Mouse (Mus musculus) embryo, embryonic 10 days (tissue): ENCODE results near the gene Col4a1.

Experiments
- DNase-seq: peaks from one replicate; pipeline ENCODE4 v3.0.0-alpha.2; 2015; ENCODE audit warnings: low spot score

The Col4a1 gene

DNA sequence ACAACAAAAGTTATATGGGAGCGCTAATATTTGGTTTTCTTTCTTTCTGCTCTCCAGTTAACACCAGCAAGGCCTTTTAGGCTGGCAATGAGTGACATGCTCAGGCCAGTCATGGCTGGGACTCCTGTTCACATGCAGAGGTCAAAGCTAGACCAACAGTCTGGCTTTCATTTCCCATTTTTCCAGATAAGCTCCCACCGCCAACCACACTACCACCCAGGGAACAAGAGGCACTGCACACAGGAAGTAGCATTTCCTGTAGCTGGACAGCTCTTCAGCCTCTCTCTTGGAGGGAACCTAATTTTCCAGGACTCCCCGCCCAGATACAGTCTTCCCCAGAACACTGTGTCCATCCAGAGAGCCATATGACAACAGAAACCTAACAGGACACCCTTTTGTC is 132.8 kb downstream of the Col4a1 start:
- no peak for DNase-seq

DNA sequence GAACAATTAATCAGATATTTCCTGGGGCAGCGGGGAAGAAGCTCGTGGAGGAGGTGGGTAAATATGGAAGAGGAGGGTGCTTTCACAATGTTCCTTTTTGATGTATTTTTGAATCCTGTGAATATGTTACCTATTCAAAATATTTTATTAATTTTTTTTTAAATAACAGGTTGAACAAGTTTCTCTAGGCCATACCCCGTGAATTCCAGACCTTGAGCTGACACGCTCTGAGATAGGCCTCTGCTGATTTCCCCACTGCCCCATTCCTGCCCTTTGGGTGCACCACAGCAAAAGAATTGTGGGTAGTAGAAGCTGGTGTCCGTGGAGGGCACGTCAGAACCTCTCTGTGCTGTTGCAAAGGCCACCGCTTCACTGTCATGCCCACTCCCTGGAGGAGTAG is 136.2 kb downstream of the Col4a1 start:
- DNase-seq = no peak

DNA sequence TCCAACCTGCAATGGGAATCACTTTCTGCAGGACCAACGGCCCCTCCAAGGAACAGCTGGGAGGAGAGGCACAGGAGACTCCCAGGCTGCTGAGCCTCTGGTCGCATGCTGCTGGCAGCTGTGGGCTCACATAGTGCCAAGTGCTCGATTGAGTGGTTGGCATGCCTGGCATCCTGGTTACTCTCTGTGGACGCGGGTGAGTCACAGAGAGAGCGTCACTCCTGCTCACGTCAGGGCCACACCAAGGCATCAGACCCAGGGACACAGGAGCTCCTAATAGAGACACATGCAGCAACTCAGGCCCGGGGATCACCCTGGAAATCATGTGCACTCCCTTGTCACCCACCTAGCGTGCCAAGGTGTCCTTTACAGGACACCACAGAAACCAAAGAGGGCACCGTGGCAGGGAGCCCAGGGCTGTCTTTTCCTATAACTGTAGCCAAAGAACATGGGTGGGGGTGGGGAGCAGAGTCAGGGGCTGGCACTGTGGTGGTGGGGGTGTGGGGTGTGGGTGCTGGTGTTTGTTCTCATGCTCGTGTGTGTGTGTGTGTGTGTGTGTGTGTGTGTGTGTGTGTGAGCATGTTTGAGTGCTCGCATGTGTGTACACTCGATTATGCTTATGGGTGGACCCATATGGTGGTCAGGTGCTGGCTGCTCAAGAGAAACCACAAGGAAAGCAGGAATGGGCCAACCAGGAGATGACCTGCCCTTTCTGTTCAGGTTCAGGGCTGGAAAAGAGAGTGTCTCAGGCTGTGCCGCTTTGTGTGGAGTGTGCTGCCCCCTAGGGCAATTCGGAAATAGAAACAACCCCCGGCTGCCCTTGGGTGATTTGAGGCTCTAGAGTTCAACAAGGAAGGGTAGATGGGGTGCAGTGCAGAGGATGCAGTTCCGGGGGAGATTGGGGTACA is 139.1 kb downstream of the Col4a1 start:
- peak; percentile 77 for DNase-seq

DNA sequence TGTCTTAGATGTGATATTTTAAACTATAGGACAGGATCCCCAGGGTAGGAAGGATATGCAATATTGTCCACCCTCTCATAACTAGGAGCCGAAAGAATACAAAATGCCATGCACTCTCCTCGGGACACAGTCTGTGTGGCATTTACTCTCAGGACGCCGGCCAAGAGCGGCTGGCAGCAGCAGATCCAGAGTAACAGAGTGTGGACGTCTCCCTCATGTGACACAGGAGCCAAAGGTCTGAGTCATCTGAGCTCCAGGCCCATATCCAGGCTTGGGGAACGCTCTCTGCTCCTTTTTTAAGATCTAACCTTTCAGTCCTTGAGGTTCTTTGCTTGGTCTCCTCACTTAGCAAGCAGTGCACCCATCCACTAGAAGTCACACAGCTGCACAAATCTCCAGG is 141.1 kb downstream of the Col4a1 start:
- DNase-seq = no peak

DNA sequence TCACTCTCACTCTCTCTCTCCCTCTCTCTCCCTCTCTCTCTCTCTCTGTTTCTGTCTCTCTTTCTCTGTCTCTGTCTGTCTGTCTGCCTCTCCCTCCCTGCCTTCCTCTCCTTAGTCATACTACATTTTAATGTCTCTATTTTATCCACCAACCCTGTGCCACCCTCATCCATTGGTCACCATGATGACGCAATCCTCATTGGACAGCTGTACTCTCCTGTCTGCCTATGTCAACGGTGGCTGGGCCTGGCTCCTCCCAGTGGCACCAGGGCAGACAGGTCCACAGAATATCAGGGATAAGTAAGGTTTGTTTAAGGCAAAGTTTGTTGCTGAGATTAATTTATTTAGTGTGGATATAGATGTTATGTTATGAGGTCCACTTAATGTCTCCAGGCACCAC is 143.2 kb downstream of the Col4a1 start:
- DNase-seq = no peak

DNA sequence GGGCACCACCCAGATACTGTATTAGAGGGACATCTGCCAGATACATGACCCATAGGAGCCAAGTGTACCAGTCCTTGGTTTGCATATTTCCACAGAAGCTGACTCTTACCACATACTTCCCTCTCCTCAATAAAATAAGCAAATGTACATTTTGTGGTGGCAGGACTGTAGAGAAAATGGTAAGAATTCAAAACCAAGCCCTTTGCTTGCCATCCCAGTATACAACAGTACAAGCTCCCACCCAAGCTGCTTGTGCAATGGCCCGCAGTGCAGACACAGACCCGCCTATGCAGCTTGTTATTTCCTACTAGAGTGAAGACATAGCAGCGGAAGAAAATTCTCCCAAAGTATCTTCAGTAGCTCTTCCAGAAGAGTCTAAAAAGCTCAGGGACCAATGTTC is 143.8 kb downstream of the Col4a1 start:
- DNase-seq = no peak

DNA sequence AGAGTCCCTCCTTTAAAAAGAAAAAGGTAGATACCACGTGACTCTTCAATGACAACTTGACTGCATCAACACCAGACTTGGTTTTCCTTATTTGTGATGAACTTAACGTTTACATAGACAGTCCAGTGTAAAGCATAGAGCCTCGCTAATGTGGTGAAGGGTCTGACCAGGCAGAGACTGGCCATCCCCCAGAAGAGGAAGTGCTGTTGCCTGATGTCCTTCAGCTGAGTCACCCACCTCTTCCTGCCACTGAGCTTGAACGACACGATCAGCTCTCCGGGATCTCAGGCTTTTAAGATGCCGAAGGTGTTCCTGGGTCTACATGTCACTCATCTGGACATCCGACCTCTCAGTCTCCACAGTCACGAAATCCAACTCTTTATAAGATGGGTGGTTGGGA is 144.7 kb downstream of the Col4a1 start:
- DNase-seq = no peak

DNA sequence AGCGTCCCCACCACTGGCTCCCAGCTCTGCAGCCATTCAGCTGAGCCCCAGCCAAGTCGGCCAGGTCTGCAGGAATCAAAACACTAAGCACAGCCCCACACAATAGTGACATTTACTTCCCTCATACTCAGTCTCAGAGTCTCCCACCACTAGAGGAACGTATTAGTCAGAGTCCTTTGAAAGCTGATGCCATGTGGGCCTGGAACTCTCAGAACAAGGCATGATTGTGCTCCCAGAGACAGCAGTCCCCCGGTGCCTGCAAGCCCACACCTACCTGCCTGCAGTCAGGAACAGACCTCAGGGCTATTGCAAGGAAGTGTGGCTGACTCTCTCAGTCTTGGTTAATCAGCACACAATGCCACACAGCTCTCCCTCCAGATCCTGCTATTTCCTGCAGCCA is 147.0 kb downstream of the Col4a1 start:
- peak; percentile 47 for DNase-seq

DNA sequence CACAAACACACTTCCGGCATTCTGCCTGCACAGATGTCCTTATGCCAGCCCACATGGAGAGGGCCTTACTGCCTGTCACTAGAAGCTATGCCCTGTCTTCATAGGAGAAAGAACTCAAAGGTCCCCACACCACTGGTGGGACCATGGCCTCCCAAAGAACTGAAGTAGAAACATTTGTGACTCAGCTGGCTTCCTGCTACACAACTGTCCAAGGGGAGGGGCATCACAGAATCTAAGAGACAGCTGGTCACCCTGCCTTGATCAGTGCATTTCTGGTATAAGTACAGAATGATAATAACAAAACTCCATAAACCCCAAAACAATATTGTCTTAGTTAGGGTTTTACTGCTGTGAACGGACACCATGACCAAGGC is 156.3 kb downstream of the Col4a1 start:
- DNase-seq = no peak

DNA sequence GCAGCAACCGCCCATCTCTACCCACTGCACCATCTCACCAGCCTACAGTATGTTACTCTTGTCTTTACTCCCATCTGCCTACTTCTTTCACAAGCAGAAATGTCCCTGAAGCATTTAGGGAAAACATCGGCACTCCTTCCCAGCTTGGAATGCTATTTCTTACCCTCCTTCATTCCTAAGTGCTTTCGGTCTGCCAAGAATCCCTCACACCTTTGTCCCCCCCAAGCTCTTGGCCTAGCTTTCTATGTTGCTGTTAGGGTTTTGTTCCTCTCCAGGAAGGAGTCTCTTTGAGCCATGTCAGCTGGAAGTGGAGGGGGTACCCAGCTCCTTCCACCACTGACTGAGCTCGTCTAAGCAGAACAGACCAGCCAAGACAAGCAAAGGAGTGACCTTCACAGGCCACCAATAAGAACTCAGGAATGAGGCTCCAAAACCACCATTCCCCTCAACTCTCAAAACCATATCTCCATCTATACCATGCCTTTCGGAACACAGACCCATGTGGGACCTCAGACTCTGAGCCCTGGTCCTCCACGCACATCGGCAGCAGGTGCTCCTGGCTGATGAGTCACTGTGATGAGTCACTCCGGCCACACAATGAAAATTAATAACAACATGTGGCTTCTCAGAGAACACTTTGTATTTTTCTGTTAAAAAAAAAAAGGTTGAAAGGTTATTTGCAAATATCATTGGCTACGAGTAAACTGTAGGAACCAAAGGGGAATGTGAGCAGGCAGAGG is 156.9 kb downstream of the Col4a1 start:
- DNase-seq = no peak

DNA sequence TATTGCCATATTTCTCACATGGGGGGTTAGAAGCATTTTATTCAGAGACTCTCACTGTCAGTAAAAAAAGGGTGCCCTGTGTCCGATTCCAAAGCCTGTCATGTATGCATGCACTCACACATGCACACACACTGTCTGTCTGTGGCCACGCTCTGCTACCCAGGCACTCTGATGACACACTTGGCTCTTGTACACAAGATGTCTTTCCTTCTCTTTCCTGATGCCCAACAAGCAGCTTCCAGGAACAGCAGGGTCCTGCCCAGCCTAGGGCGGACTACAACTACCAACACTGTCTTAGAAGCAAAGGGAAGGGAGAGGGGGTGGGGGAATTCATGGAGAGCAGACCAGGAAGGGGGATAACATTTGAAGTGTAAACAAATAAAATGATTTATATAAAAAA is 162.4 kb downstream of the Col4a1 start:
- no peak for DNase-seq

DNA sequence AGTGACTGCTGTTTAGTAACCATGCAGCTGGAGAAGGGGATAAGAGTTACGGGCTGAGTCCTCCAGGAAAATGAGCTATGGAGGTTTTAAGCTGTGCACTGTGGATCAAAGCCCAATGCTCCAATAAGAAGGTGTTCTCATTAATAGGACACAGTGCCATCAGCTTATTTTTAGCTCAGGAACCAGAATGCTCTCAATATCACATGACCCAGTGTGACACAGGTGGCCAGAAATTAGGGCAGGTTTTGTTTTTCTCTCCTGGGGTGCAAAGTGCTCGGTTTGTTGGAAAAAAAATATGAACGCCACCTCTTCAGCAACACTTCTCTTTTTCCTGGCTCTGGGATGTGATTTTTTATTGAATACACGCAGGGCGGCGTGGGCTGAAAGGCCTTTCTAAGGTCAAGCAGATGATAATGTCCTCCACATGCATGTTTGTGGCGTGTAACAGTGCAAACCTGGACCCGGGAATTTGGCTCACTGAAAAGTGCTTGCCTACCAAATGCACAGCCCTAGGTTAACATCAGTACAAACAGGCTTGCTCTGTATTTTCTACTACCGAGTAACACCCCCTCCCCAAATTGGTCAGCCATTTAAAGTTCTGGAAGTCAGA is 163.3 kb downstream of the Col4a1 start:
- DNase-seq = no peak

DNA sequence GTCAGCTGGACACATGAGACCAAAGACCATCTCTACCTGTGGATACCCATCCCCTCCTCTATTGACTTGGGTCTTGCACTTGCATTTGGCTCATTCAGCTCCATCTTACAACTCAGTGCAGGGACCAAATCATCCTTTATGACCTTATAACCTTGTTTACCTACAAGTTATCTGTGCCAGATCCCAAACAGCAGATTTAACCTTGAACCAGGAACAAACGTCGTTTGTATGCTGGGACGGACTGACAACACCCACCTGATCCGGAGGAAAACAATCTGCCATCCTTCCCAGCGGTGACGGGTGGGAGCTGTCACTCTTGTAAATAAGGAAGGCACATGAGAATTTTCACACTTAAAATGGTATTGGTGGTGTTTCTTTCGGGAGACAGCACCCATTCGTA is 163.8 kb downstream of the Col4a1 start:
- DNase-seq = no peak
